Mouse (Mus musculus): ENCODE data around the gene Zfp575. TPM values are rescaled to one million over a fixed set of nuclear protein-coding genes. Genes with fewer than 3 reads are reported as not detected.
"Not testable (repeated sequence)": the region's sequence is repeated elsewhere in the genome, so short reads cannot be mapped to it uniquely, and the experiment has no call there.

The Zfp575 gene
- 1 to 10 TPM; 8.2 to 8.7 TPM for total RNA-seq (2021)
- long read RNA-seq, transcript Zfp575-201 (4 exons, 2,741 nt) = major isoform, 16 of 24 reads
- long read RNA-seq, partial matches to known transcripts = 2 of 24 reads
- long read RNA-seq, other reads (novel, unspliced or antisense) = 6 of 24 reads

GRCm38 (mm10) chr7:24587330-24588105 lies at the start of gene Zfp575, which contains the start of gene Ethe1:
Gene Zfp575, minus strand, starts transcription at chr7:24587641.
Gene Ethe1, plus strand, starts transcription at chr7:24587543.
- peak; percentile 81 to 88 for DNase-seq (ENCODE audit: low spot score in 2 of 2)

GRCm38 (mm10) chr7:24637046-24637445 lies 49.6 kb upstream of the Zfp575 start:
- DNase-seq (ENCODE audit: low spot score in 2 of 2) = no peak

DNA sequence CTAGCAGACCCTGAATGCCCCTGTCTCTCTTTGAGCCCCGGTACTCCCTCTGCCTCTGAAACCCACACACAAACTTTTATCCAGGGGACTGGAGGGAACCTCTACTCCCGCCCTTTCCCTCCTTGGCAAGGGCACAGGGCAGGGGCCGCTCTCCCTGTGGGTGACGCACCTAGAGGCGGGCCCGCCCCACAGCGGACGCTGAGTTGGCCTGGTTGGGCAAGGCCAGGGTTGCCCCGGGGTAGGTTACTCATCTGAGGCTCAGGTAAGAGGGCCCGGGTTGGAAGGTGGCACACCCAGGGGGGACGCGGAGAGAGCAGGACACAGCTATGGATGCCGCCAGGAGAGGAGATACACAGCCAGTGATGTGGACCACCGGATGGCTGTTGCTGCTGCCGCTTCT lies 48.8 kb upstream of the Zfp575 start, which contains the start of gene Lypd3:
Lypd3 (plus strand) TSS at position 287 of the 400 bp plus-strand sequence.
- DNase-seq (ENCODE audit: low spot score in 2 of 2) = no peak

DNA sequence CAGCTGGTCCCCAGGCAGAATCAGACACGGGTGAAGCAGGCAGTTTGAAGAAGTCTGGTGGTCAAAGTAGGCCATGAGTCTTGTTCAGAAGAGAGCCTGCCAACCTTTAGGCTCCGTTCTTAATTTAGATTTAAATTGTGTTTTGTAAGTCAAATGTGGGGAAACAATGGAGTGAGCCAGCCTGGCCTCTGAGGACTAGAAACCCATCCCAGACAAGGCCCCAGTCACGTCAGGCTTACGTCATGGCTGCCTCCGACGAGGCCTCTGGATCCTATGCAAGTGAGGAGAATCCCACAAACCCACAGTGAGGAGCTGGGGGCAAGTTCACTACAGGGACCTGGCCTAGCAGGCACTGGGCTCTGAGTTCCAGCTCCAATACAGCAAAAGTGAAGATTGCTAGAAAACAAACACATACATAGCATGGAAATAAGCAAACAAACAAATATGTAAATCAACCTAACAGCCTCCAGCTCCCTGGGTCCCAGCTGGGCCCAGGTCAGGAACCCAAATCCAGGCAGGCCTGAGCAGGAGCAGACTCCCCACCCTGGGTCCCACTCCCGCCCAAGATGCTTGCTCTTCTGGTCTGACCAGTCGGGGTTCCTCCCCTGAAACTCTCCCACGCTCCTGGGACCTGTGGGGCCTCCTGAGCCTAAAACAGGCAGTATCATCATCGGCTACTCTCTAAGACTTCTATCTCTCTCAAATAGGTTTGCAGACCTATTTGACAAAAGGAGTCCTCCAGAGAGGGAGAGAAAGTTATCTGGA lies 42.9 kb upstream of the Zfp575 start:
- no peak for DNase-seq (ENCODE audit: low spot score in 2 of 2)

DNA sequence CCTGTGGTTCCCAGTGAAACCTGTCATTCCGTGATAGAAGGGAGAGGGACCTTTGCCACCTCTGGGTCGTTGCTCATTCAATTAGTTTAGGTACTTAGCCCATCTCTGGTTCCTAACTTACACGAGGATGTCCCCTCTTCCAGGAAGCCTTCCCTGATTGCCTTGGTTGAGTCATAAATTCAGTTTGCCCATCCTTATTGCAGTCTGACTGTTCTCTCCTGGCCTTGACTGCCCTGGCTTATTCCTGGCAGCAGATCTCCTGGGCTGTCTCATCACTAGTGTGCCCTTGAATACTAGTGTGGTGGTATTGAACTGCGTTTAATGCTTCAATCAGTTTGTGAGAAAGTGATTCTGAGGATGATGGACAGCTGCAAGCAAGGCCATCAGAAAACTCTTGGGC lies 42.2 kb upstream of the Zfp575 start:
- DNase-seq (ENCODE audit: low spot score in 2 of 2) = no peak

DNA sequence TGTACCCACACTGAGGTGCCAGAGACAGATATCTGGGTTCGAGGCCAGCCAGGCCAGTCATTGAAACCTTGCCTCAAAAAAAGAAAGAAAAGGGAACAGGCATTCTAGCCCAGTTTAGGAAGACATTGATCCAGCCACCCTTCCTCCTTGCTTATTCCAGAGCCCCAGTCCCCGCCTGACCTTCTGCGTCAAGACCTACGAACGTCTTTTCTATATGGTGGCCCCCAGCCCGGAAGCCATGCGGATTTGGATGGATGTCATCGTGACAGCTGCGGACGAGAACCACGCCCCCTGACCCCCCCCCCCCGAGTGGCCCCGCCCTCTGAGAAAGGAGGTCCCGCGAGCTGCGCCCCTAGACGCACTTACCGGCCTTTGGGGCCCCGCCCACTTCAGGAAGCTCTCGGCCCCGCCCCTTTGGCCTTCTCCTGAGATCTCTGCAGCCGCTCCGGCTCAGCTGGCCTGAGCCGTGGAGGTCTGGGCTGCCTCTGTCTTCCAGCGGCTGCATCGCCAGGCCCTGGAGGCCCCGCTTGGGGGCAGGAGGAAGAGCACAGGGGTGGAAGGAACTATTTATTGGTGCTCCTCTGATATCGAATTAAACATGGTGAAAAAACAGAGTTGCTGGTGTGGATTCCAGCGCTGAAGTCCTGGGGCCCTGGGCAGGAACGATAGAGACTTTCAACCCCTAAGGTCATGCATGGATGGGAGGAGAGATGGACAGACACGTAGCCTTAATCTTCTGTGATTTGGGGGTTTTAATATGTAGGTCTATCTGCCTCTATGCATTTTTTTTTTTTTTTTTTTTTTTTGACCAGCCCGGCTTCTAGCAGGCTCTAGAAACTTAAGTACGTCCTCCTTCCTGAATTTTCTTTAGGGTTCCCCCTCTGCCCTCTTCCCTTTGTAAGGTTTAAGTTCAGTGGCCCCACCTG lies 41.5 kb upstream of the Zfp575 start:
- DNase-seq (ENCODE audit: low spot score in 2 of 2) = peak; percentile 32 to 71

DNA sequence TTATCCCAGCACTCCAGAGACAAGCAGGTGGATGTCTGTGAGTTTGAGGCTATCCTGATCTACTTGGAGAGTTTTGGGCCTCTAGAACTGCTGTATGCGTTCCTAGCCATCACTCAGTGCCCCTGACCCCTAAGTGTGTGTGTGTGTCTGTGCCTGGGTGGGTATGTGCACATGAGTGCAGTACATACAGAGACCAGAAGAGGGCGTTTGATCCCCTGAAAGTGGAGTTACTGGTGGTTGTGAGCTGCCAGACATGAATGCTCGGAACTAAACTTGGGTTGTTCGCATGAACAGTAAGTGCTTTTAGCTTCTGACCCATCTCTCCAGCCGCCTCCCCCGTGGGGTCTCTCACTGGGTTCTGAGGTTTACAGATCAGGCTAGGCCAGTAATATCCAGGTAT lies 35.5 kb upstream of the Zfp575 start:
- no peak for DNase-seq (ENCODE audit: low spot score in 2 of 2)

- no peak for DNase-seq (ENCODE audit: low spot score in 2 of 2)
These were observed 33.8 kb upstream of the Zfp575 start for GRCm38 (mm10) chr7:24621193-24621592.

GRCm38 (mm10) chr7:24619671-24620397 lies 32.4 kb upstream of the Zfp575 start:
- no peak for DNase-seq (ENCODE audit: low spot score in 2 of 2)

DNA sequence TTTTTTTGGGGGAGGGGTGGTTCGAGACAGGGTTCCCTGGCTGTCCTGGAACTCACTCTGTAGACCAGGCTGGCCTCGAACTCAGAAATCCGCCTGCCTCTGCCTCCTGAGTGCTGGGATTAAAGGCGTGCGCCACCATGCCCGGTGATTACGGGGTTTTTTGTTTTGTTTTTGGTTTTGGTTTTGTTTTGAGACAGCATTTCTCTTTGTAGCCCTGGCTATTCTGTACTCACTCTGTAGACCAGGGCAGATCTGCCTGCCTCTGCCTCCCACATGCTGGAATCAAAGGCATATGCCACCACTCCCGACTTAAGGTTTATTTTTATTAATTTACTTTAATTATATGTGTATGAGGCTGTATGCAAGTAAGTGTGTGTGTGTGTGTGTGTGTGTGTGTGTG lies 30.9 kb upstream of the Zfp575 start:
- DNase-seq (ENCODE audit: low spot score in 2 of 2) = not testable (repeated sequence)

- DNase-seq (ENCODE audit: low spot score in 2 of 2) = no peak
These were observed 30.3 kb upstream of the Zfp575 start for GRCm38 (mm10) chr7:24617763-24618162.

- no peak for DNase-seq (ENCODE audit: low spot score in 2 of 2)
These were observed 27.4 kb upstream of the Zfp575 start for GRCm38 (mm10) chr7:24614816-24615215.

GRCm38 (mm10) chr7:24612308-24612910 lies 25.0 kb upstream of the Zfp575 start:
- no peak for DNase-seq (ENCODE audit: low spot score in 2 of 2)

GRCm38 (mm10) chr7:24611709-24612108 lies 24.3 kb upstream of the Zfp575 start:
- no peak for DNase-seq (ENCODE audit: low spot score in 2 of 2)

DNA sequence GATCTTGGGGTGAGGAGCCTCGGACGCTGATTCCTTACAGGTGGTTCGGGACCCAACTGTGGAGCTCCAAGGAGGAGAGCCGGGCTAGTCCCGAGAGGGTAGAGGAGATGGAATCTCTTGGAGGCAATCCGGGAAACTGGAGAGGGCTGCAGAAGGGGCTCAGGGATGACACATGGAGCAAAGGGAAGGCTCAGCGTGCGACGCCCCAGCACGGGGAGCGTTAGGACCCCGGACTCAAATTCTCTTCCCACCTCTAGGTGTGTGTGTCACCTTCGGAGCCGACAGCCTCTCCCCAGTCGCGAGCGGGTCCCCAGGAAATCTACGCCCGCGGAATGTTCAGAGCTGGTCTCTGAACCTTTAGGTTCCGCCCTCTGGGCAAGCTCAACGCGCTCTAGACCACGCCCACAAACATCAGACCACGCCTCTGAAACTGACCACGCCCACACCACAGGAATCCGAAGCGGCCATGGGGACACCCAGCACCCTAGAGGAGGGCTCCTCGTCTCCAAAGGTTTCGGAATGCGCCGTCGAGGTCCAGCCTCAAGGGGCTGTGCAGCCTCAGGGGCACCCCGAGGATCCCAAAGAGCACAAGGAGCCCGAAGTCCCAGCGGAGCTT lies 23.5 kb upstream of the Zfp575 start:
- peak; percentile 64 to 70 for DNase-seq (ENCODE audit: low spot score in 2 of 2)

DNA sequence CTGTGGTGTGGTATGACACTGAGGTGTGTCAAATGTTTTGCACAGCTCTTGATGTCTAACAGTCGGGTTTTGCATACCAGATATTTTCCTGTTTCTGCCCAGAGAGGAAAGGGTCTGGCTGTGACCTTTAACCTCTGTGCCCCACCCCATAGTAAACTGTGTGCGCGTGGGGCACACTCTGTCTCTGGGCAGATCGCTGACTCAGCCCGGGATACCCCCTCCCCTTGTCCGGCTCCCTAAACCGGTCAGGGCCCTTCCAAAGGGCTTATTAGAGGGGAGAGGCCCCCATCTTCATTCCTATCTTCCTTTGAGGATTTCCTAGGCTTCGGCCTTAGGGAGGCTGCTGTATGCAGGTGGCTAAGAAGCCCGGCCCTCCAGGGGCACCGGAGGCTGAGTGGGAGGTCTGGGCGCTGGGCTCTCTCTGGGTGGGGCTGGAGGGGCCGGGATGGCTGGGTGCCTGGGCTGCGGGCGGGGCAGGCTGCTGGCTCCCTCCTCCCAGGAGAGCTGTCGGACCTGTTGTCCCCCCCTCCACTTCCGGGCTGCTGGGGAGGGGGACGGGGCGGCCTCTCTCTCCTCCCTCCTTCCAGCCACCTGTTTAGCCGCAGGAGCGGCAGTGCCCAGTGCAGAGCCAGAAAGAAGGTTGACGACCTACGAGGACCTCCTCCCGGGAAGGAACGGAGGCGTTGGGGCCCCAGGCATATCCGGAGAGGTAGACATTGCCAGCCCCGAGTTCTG lies 22.9 kb upstream of the Zfp575 start, which contains the start of gene Phldb3:
Phldb3 (plus strand) TSS at position 620 of the 735 bp plus-strand sequence.
- DNase-seq (ENCODE audit: low spot score in 2 of 2) = no peak

DNA sequence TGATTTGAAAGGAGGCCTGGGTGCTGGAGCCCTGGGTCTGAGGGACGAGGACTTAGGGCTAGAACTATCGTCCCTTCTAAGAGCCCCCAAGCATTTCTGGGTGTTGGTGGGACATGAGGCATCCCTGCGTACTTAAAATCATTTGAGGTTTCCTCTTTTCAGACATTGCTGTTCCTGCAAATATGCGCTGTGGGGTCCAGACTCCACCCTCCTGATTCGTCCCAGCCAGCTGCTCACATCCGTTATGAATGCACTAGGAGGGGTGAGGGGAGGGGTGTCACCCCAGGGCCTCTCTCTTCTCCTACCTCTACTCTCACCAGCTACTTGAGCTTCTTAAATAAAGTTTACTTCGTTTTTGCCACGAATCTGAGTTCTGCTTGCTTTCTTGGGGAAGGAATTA lies 21.1 kb upstream of the Zfp575 start:
- DNase-seq (ENCODE audit: low spot score in 2 of 2) = no peak

- no peak for DNase-seq (ENCODE audit: low spot score in 2 of 2)
These were observed 20.6 kb upstream of the Zfp575 start for GRCm38 (mm10) chr7:24608017-24608416.

GRCm38 (mm10) chr7:24606046-24606445 lies 18.6 kb upstream of the Zfp575 start:
- no peak for DNase-seq (ENCODE audit: low spot score in 2 of 2)
